Mouse (Mus musculus): ENCODE data around the gene Zfp869. TPM values are rescaled to one million over a fixed set of nuclear protein-coding genes. Genes with fewer than 3 reads are reported as not detected.

The Zfp869 gene
- 67.6 TPM for total RNA-seq (2023)

GRCm38 (mm10) chr8:69710624-69711023, at the start of gene Zfp869:
Gene Zfp869, minus strand, starts transcription at chr8:69710724.

GRCm38 (mm10) chr8:69749544-69750454, 39.3 kb upstream of the Zfp869 start, which contains the start of gene Zfp963:
Gene Zfp963, minus strand, starts transcription at chr8:69749970.

Other genes with a start within 250 kb of the Zfp869 start
- not detected for gene Gm7697, start 187.7 kb downstream of the Zfp869 start, total RNA-seq (2023)
- 68.5 TPM for gene Zfp868, start 85.2 kb downstream of the Zfp869 start, total RNA-seq (2023)
- 0.27 TPM for gene Zfp964, start 56.2 kb downstream of the Zfp869 start, total RNA-seq (2023)
- gene Zfp963, start 39.2 kb upstream of the Zfp869 start, total RNA-seq (2023): 4.3 TPM
- not detected for gene Gm20422, start 64.2 kb upstream of the Zfp869 start, total RNA-seq (2023)
- 65.7 TPM for gene Atp13a1, start 80.4 kb upstream of the Zfp869 start, total RNA-seq (2023)
- 36.3 TPM for gene Zfp866, start 80.5 kb upstream of the Zfp869 start, total RNA-seq (2023)
- gene Gmip, start 98.0 kb upstream of the Zfp869 start, total RNA-seq (2023): 254 TPM
- 4.0 TPM for gene Lpar2, start 111.7 kb upstream of the Zfp869 start, total RNA-seq (2023)
- 3.2 TPM for gene Pbx4, start 121.8 kb upstream of the Zfp869 start, total RNA-seq (2023)
- not detected for gene Cilp2, start 177.0 kb upstream of the Zfp869 start, total RNA-seq (2023)
- gene Tssk6, start 191.5 kb upstream of the Zfp869 start, total RNA-seq (2023): 0.89 TPM
- gene Ndufa13, start 191.8 kb upstream of the Zfp869 start, total RNA-seq (2023): 52.0 TPM
- 2.8 TPM for gene Yjefn3, start 192.0 kb upstream of the Zfp869 start, total RNA-seq (2023)